Mouse (Mus musculus): Measurements from ENCODE around the gene Calhm5.

DNA sequence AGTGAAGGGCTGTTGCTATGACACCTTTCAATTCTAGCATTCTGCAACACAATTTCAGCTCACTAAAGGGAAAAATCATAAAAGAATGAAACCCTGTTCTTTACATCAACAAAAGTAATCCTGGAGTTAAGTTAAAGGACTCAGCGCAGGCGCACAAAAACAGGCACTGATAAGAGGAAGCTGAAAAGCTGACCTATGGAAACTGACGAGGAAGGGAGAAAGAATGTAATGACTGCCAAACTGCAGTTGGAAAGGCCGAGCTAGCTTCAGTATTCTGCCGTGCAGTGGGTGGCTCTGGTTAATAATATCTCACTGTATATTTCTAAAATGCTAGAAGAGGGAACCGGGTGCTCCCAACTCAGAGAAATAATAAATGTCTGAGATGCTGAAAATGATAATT lies 41.7 kb upstream of the Calhm5 start:
- TF ChIP-seq CTCF (IDR thresholded peaks at IDR 0.05; ENCODE audit: borderline replicate concordance, insufficient read depth, low read depth, low read length) (no peak), POLR2A (IDR thresholded peaks at IDR 0.05; ENCODE audit: borderline replicate concordance, insufficient read depth, low read length) (no peak)
